Mouse (Mus musculus) small intestine, adult 2 months (tissue): ENCODE data around the gene Rasal2. TPM values are rescaled to one million over a fixed set of nuclear protein-coding genes. Genes with fewer than 3 reads are reported as not detected.

Experiments
- H3K27ac ChIP-seq: fragments of 200-500 bp; 2 replicates; pipeline ENCODE4 v1.5.1; 2012; ENCODE audit warnings: low read depth, low read length, control low read depth, inconsistent platforms; ENCODE audit not compliant: insufficient read depth
- H3K27me3 ChIP-seq: fragments of 200-500 bp; 2 replicates; pipeline ENCODE4 v1.6.1; 2012; ENCODE audit warnings: mild to moderate bottlenecking, moderate library complexity, low read length, inconsistent platforms; ENCODE audit not compliant: control insufficient read depth, insufficient read depth
- H3K36me3 ChIP-seq: fragments of 200-500 bp; 2 replicates; pipeline ENCODE4 v1.6.1; 2012; ENCODE audit warnings: mild to moderate bottlenecking, low read length, control low read depth, inconsistent platforms; ENCODE audit not compliant: control insufficient read depth, insufficient read depth
- H3K4me1 ChIP-seq: fragments of 200-500 bp; 2 replicates; pipeline ENCODE4 v1.6.1; 2012; ENCODE audit warnings: low read length, inconsistent platforms, mixed read lengths; ENCODE audit not compliant: control insufficient read depth, insufficient read depth, insufficient read length
- H3K4me3 ChIP-seq: fragments of 200-500 bp; 2 replicates; pipeline ENCODE4 v1.5.1; 2012; ENCODE audit warnings: low read depth, mild to moderate bottlenecking, control low read depth, inconsistent platforms, low read length, moderate library complexity
- CTCF ChIP-seq: fragments of 200-500 bp; IDR thresholded peaks from 2 replicates; pipeline ENCODE4 v1.5.1; 2012; ENCODE audit warnings: low read depth, mild to moderate bottlenecking, control low read depth, inconsistent platforms, low read length, moderate library complexity, mixed read lengths; ENCODE audit not compliant: insufficient replicate concordance, insufficient read length; ENCODE audit errors: extremely low read depth
- POLR2A ChIP-seq: fragments of 200-500 bp; IDR thresholded peaks from 2 replicates; pipeline ENCODE4 v1.6.1; 2012; ENCODE audit warnings: low read depth, mild to moderate bottlenecking, control low read depth, inconsistent platforms, low read length, moderate library complexity
- WGBS: fragments of 180-500 bp; shearing (Covaris S2); methylation state at CpG from one replicate; pipeline ENCODE4 v1.1.7; 2018; 5-methylcytosine and 5-hydroxymethylcytosine counted together
- polyA plus RNA-seq: library from polyadenylated mRNA; depleted of rRNA; stranded (reverse); fragments of >200 nt; gene quantifications from 2 replicates; pipeline ENCODE4 v1.2.3, GENCODE M21; 2012

Rasal2 gene
- polyA plus RNA-seq, 1 experiment: 1.4 TPM

GRCm38 (mm10) chr1:157334834-157335233 lies 77.6 kb downstream of the Rasal2 start:
- H3K27ac ChIP-seq: no peak overlapping the region
- no peak for TF ChIP-seq POLR2A
- TF ChIP-seq CTCF: no peak
- WGBS: 71% methylated on average over 3 of the region's 3 CpGs
- no peaks in the 10 kb centered on the region for H3K36me3 ChIP-seq
- no peaks in the 10 kb centered on the region for H3K27me3 ChIP-seq
- no peak overlapping the region for H3K4me3 ChIP-seq
- no peaks in the 10 kb centered on the region for H3K4me1 ChIP-seq

- no peak for TF ChIP-seq POLR2A
- TF ChIP-seq CTCF: no peak
- H3K27ac ChIP-seq: no peak overlapping the region
- H3K36me3 ChIP-seq: no peaks in the 10 kb centered on the region
- no peak overlapping the region for H3K4me3 ChIP-seq
- no peaks in the 10 kb centered on the region for H3K27me3 ChIP-seq
- H3K4me1 ChIP-seq: no peaks in the 10 kb centered on the region
Measured at GRCm38 (mm10) chr1:157328068-157328467, 84.3 kb downstream of the Rasal2 start.

DNA sequence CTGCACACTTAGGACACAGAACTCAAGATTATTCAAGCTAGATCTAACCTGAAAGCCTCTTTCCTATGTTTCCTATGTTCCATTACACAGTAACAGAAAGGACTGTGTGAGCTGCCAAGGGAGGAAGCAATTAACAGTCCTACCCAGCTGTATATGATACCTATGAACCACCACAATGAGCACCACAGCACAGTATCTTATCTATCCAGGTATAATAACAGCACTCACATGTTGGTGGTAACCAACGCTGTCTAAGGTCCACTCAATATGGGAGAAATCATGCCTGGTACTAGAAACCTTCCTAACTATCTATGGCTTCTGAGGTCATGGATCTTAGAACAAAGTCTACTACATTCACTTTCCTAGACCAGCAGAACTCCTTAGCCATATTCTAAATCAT lies 89.3 kb downstream of the Rasal2 start:
- Histone ChIP-seq H3K27me3 (no peaks in the 10 kb centered on the region), H3K4me1 (no peaks in the 10 kb centered on the region), H3K36me3 (no peaks in the 10 kb centered on the region), H3K4me3 (no peak overlapping the region), H3K27ac (no peak overlapping the region)
- 33% methylated on average over 1 of the region's 1 CpGs for WGBS
- TF ChIP-seq CTCF (no peak), POLR2A (no peak)

DNA sequence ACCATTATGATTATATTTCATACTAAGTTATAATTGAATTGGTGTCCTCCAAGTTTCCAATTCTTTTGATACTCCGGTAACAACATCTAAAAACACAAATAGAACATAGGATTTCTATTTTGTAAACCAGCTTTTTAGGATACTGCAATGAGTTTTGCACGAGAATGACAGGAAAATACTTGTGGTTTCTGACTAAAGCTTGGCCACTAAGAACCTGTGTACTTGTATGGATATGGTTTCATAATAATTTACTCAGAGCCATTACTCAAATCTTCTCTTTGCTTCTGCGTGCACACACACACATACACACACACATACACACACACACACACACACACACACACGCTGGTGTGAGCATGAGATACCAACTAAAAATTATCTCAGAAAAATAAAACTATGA lies 93.5 kb downstream of the Rasal2 start:
- no peak overlapping the region for H3K27ac ChIP-seq
- 85% methylated on average over 4 of the region's 4 CpGs for WGBS
- no peaks in the 10 kb centered on the region for H3K27me3 ChIP-seq
- no peaks in the 10 kb centered on the region for H3K36me3 ChIP-seq
- TF ChIP-seq CTCF (no peak), POLR2A (no peak)
- H3K4me1 ChIP-seq: no peaks in the 10 kb centered on the region
- no peak overlapping the region for H3K4me3 ChIP-seq

DNA sequence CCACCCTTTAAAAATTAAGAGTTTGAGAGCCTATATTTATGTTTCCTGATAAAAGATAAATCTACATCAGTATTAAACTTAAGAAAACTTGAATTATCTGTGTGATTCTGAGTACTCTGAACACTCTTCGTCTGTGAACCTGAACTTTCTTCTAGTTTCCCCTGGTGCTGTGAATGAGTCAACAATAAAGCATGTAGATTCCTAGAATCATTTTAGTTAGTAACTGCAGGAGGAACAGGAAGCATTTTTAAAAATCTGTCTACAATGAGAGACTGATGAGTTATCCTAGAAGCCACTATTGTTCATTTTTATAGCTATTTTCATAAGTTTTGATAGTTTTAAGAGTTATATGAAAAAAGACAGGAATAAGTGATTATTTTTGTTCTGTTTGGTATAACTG lies 111.1 kb downstream of the Rasal2 start:
- no peak overlapping the region for H3K27ac ChIP-seq
- H3K4me3 ChIP-seq: no peak overlapping the region
- no peaks in the 10 kb centered on the region for H3K27me3 ChIP-seq
- H3K36me3 ChIP-seq: no peaks in the 10 kb centered on the region
- WGBS: 63% methylated on average over 1 of the region's 1 CpGs
- no peaks in the 10 kb centered on the region for H3K4me1 ChIP-seq
- no peak for TF ChIP-seq CTCF
- no peak for TF ChIP-seq POLR2A

DNA sequence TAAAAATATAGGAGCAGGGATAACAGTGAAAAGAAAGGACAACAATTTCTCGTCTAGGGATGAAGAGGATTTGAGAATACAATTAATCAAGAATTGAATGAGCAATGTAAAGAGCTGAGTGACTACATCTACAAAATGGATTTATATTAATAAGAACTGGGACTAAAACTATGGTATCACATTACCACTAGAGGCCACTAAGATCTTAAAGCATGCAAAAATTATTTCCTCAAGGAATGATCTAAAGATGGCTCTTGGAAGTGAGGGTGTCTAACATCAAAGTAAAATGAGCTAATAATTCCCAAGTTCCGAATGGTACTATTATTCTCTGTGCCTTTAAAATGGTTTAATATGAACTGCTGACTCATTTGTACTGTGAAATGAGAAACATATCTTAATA lies 112.8 kb downstream of the Rasal2 start:
- H3K27ac ChIP-seq: no peak overlapping the region
- H3K4me3 ChIP-seq: no peak overlapping the region
- no peaks in the 10 kb centered on the region for H3K36me3 ChIP-seq
- WGBS: 72% methylated on average over 2 of the region's 2 CpGs
- TF ChIP-seq POLR2A (no peak), CTCF (no peak)
- H3K27me3 ChIP-seq: no peaks in the 10 kb centered on the region
- H3K4me1 ChIP-seq: no peaks in the 10 kb centered on the region

DNA sequence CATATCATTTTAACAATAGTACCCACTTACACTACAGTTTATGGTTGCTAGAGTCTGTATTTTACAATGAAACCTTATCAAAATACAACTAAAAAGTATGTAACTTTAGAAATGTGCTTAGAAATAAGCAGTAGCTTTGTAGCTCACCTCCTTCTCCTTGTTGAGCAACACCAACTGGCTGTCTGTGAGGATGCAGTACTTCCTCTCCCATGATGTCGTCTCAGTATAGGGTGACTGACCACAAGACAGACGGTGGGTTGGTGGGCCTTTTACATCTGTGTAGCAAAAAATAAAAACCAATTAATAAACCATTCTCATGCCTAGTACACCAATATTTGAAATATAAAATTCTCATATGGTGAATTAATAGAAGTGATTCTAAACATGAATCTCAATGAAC lies 113.4 kb downstream of the Rasal2 start:
- no peaks in the 10 kb centered on the region for H3K36me3 ChIP-seq
- TF ChIP-seq CTCF: no peak
- no peak for TF ChIP-seq POLR2A
- 82% methylated on average over 2 of the region's 2 CpGs for WGBS
- no peak overlapping the region for H3K27ac ChIP-seq
- H3K4me3 ChIP-seq: no peak overlapping the region
- H3K27me3 ChIP-seq: no peaks in the 10 kb centered on the region
- no peaks in the 10 kb centered on the region for H3K4me1 ChIP-seq

- H3K36me3 ChIP-seq: no peaks in the 10 kb centered on the region
- 64% methylated on average over 1 of the region's 1 CpGs for WGBS
- no peak overlapping the region for H3K4me3 ChIP-seq
- no peak overlapping the region for H3K27ac ChIP-seq
- H3K4me1 ChIP-seq: no peaks in the 10 kb centered on the region
- TF ChIP-seq CTCF: no peak
- TF ChIP-seq POLR2A: no peak
- H3K27me3 ChIP-seq: no peaks in the 10 kb centered on the region
Measured at GRCm38 (mm10) chr1:157297137-157297536, 115.3 kb downstream of the Rasal2 start.
